Mouse (Mus musculus) hindbrain, embryonic 14.5 days (tissue): Measurements from ENCODE around the gene Cd34. TPM values are rescaled to one million over a fixed set of nuclear protein-coding genes. Genes with fewer than 3 reads are reported as not detected.

Experiments
- ATAC-seq: fragments of 200-750 bp; cut with Nextera tagmentation; 2 replicates; pipeline ENCODE4 v1.8.0; 2017; ENCODE audit warnings: moderate number of reproducible peaks, mild to moderate bottlenecking, moderate TSS enrichment, moderate library complexity; ENCODE audit not compliant: low FRiP score
- DNase-seq: peaks from one replicate; pipeline ENCODE4 v3.0.0-alpha.2; 2015; ENCODE audit warnings: low spot score
- H3K27ac ChIP-seq: fragments of 300-500 bp; sonication (generic); 2 replicates; pipeline ENCODE4 v1.5.1; 2014; ENCODE audit warnings: mild to moderate bottlenecking, moderate library complexity
- H3K27me3 ChIP-seq: fragments of 300-500 bp; sonication (generic); 2 replicates; pipeline ENCODE4 v1.6.1; 2014; ENCODE audit warnings: mild to moderate bottlenecking, low read length, mixed read lengths; ENCODE audit not compliant: control insufficient read depth, insufficient read depth
- H3K36me3 ChIP-seq: fragments of 300-500 bp; sonication (generic); replicated peaks from 2 replicates; pipeline ENCODE4 v1.6.1; 2014; ENCODE audit not compliant: control insufficient read depth, insufficient read depth
- H3K4me1 ChIP-seq: fragments of 300-500 bp; sonication (generic); replicated peaks from 2 replicates; pipeline ENCODE4 v1.6.1; 2014; ENCODE audit warnings: antibody characterized with exemption, low read length, mixed read lengths; ENCODE audit not compliant: control insufficient read depth, insufficient read depth
- H3K4me2 ChIP-seq: fragments of 300-500 bp; sonication (generic); replicated peaks from 2 replicates; pipeline ENCODE4 v1.6.1; 2014; ENCODE audit warnings: mild to moderate bottlenecking, moderate library complexity
- H3K4me3 ChIP-seq: fragments of 300-500 bp; sonication (generic); replicated peaks from 2 replicates; pipeline ENCODE4 v1.5.1; 2014; ENCODE audit warnings: mild to moderate bottlenecking, low read length
- H3K9ac ChIP-seq: fragments of 300-500 bp; sonication (generic); 2 replicates; pipeline ENCODE4 v1.6.1; 2014
- H3K9me3 ChIP-seq: fragments of 300-500 bp; sonication (generic); 2 replicates; pipeline ENCODE4 v1.6.1; 2016; ENCODE audit warnings: low read length; ENCODE audit not compliant: control insufficient read depth
- WGBS: fragments of 180-500 bp; shearing (Covaris S2); extraction: QIAGEN DNeasy Blood & Tissue Kit; methylation state at CpG from one replicate; pipeline ENCODE4 v1.1.7; 2014; 5-methylcytosine and 5-hydroxymethylcytosine counted together
- polyA plus RNA-seq: library from polyadenylated mRNA; unstranded; fragments of >200 nt; fragmentation: Nextera tagmentation; extraction: Ambion mirVana; gene quantifications from 2 replicates; pipeline ENCODE4 v1.2.1, GENCODE M21; 2014

Cd34 gene
- polyA plus RNA-seq, 1 experiment from 2014 or later, result 38.6 TPM

GRCm38 (mm10) chr1:194992589-194993317 lies 54.1 kb downstream of the Cd34 start:
- 84% methylated on average over 5 of the region's 5 CpGs for WGBS

GRCm38 (mm10) chr1:194993409-194993988 lies 54.9 kb downstream of the Cd34 start:
- no peaks in the 10 kb centered on the region for H3K27me3 ChIP-seq
- DNase-seq (no peak), ATAC-seq (no peak)
- no peak overlapping the region for H3K4me2 ChIP-seq
- H3K4me3 ChIP-seq, result no peak overlapping the region
- no peak overlapping the region for H3K9ac ChIP-seq
- H3K36me3 ChIP-seq, result no peaks in the 10 kb centered on the region
- H3K27ac ChIP-seq, result no peak overlapping the region
- no peaks in the 10 kb centered on the region for H3K4me1 ChIP-seq
- 83% methylated on average over 1 of the region's 1 CpGs for WGBS
- H3K9me3 ChIP-seq, result no peaks in the 10 kb centered on the region

More at GRCm38 (mm10) chr1:194992589-194993317, 54.1 kb downstream of the Cd34 start:
- DNase-seq (no peak), ATAC-seq (no peak)
- no peak overlapping the region for H3K27ac ChIP-seq
- no peaks in the 10 kb centered on the region for H3K27me3 ChIP-seq
- H3K4me2 ChIP-seq, result no peak overlapping the region
- no peaks in the 10 kb centered on the region for H3K4me1 ChIP-seq
- H3K4me3 ChIP-seq, result no peak overlapping the region
- no peaks in the 10 kb centered on the region for H3K36me3 ChIP-seq
- no peaks in the 10 kb centered on the region for H3K9me3 ChIP-seq
- H3K9ac ChIP-seq, result no peak overlapping the region

- ATAC-seq (no peak), DNase-seq (no peak)
These were observed 55.6 kb downstream of the Cd34 start for GRCm38 (mm10) chr1:194994262-194994661.

GRCm38 (mm10) chr1:194995196-194995595 lies 56.6 kb downstream of the Cd34 start:
- no peak for ATAC-seq
- no peaks in the 10 kb centered on the region for H3K36me3 ChIP-seq
- 83% methylated on average over 2 of the region's 2 CpGs for WGBS

More at GRCm38 (mm10) chr1:194994262-194994661, 55.6 kb downstream of the Cd34 start:
- Histone ChIP-seq H3K27me3 (no peaks in the 10 kb centered on the region), H3K4me2 (no peak overlapping the region), H3K9me3 (no peaks in the 10 kb centered on the region), H3K27ac (no peak overlapping the region), H3K9ac (no peak overlapping the region), H3K4me1 (no peaks in the 10 kb centered on the region), H3K4me3 (no peak overlapping the region), H3K36me3 (no peaks in the 10 kb centered on the region)
- WGBS, result 88% methylated on average over 5 of the region's 5 CpGs

DNA sequence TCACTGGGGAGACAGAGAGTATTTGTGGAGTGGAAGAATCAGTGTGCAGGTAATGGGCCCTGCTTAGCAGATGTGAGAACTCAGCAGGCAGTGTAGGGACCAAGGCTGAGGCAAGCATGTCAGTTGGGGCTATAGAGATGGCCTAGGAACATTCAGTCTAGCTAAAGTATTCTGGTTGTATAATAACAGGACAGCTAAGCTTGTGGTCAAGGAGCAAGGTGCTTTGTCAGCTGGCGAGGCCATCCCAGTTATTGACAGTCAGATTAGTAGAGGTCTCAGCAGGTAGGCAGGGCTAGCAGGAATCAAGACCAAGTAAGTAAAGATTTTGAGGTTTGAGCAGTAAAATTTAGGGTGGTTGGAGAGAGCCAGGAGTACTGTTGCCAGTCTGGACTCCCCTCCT lies 59.8 kb downstream of the Cd34 start:
- DNase-seq, result no peak
- H3K27ac ChIP-seq, result no peak overlapping the region
- H3K9me3 ChIP-seq, result no peaks in the 10 kb centered on the region
- no peak overlapping the region for H3K4me2 ChIP-seq
- ATAC-seq, result no peak
- no peaks in the 10 kb centered on the region for H3K36me3 ChIP-seq
- H3K4me3 ChIP-seq, result no peak overlapping the region
- H3K27me3 ChIP-seq, result no peaks in the 10 kb centered on the region
- 88% methylated on average over 1 of the region's 1 CpGs for WGBS
- no peaks in the 10 kb centered on the region for H3K4me1 ChIP-seq
- no peak overlapping the region for H3K9ac ChIP-seq

More at GRCm38 (mm10) chr1:194995196-194995595, 56.6 kb downstream of the Cd34 start:
- no peak overlapping the region for H3K27ac ChIP-seq
- no peaks in the 10 kb centered on the region for H3K4me1 ChIP-seq
- H3K27me3 ChIP-seq, result no peaks in the 10 kb centered on the region
- DNase-seq, result no peak
- no peak overlapping the region for H3K4me2 ChIP-seq
- no peak overlapping the region for H3K9ac ChIP-seq
- no peaks in the 10 kb centered on the region for H3K9me3 ChIP-seq
- no peak overlapping the region for H3K4me3 ChIP-seq

DNA sequence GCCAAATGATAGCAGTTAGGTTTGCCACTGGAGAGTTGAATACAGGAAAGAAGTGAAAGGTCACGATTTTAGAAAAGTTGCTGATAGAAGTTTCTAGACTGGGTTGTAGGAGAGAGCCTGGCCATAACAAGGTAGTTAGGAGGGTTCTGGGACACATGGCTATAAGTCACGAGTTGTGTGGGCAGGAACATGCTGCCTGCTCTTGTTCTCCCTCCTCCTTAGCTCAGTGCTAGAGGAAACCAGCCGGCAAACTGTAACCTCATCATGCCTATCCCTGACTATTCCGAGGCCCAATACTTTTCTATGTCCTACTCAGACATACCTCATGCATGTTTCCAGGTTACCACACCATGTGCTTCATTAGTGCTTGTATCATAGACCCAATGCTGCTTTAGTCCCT lies 64.7 kb downstream of the Cd34 start:
- H3K9me3 ChIP-seq, result no peaks in the 10 kb centered on the region
- H3K27me3 ChIP-seq, result no peaks in the 10 kb centered on the region
- no peaks in the 10 kb centered on the region for H3K36me3 ChIP-seq
- H3K4me1 ChIP-seq, result no peaks in the 10 kb centered on the region
- no peak overlapping the region for H3K4me3 ChIP-seq
- no peak overlapping the region for H3K27ac ChIP-seq
- WGBS, result 84% methylated on average over 4 of the region's 4 CpGs
- H3K9ac ChIP-seq, result no peak overlapping the region
- DNase-seq (no peak), ATAC-seq (no peak)
- no peak overlapping the region for H3K4me2 ChIP-seq

DNA sequence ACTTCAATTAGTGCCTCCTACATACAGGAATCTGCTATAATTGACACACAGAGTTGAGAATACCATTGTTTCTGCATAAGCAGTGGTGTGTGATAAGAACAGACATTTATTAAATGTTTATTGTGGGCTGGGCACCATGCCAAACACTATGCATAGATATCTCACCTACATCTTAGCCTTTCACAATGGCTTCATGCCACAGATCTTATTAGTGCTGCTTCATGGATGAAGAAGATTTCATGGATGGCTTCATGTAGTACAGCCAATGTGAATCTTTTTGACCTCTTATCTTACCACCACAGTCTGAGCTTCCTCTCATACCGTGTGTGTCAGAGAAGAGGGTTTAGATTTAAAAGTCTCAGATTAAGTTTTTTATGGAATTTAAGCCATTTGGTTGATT lies 65.6 kb downstream of the Cd34 start:
- H3K4me3 ChIP-seq, result no peak overlapping the region
- H3K4me1 ChIP-seq, result no peaks in the 10 kb centered on the region
- H3K36me3 ChIP-seq, result no peaks in the 10 kb centered on the region
- no peaks in the 10 kb centered on the region for H3K9me3 ChIP-seq
- DNase-seq (no peak), ATAC-seq (no peak)
- H3K27me3 ChIP-seq, result no peaks in the 10 kb centered on the region
- H3K9ac ChIP-seq, result no peak overlapping the region
- no peak overlapping the region for H3K4me2 ChIP-seq
- no peak overlapping the region for H3K27ac ChIP-seq
- WGBS, result 78% methylated on average over 1 of the region's 1 CpGs

GRCm38 (mm10) chr1:195006267-195006666 lies 67.6 kb downstream of the Cd34 start:
- Histone ChIP-seq H3K4me3 (no peak overlapping the region), H3K4me1 (no peaks in the 10 kb centered on the region), H3K36me3 (no peaks in the 10 kb centered on the region), H3K27me3 (no peaks in the 10 kb centered on the region), H3K27ac (no peak overlapping the region), H3K9ac (no peak overlapping the region), H3K4me2 (no peak overlapping the region), H3K9me3 (no peaks in the 10 kb centered on the region)
- ATAC-seq (no peak), DNase-seq (no peak)
